Mouse (Mus musculus) cerebellum, adult 2 months (tissue): ENCODE measurements around the gene Alox12.

Experiments used
- CTCF ChIP-seq: fragments of 200-500 bp; IDR thresholded peaks from 2 replicates; pipeline ENCODE4 v1.5.1; 2011; ENCODE audit warnings: low read depth, mild to moderate bottlenecking, control low read depth, low read length, moderate library complexity, borderline replicate concordance; ENCODE audit not compliant: insufficient read depth
- POLR2A ChIP-seq: fragments of 200-500 bp; IDR thresholded peaks from 2 replicates; pipeline ENCODE4 v1.6.1; 2011; ENCODE audit warnings: low read length, control low read depth, borderline replicate concordance; ENCODE audit not compliant: insufficient read depth

GRCm38 (mm10) chr11:70214191-70214855 is 40.8 kb downstream of the Alox12 start:
- TF ChIP-seq CTCF, result no peak
- peak; percentile 17; the same call in 1 of the 2 replicates for TF ChIP-seq POLR2A
